In the genomic region with DNA sequence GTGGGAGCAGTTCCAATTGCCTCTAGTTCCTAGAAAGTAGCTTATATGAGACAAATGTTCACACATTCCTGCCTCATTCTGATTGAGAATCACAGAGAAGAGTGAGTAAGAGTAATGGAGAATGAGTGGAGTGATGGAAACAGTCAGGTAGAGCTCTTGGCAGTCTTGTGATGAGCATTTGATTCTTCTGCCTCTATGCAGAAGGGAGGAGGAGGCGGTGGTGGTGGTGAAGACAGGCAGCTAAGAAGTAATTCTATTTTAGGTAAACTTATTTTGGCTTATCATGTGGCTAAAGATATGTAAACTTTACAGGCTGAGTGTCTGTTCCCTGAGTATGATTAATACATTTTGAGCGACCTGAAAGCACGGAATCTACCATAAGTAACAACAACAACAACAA, we compare ENCODE assay signal across 25 mouse cellular contexts.
DNase-seq lines count a peak whose midpoint lies in the region; ATAC-seq lines count a peak whose summit lies in the region.
"Had no signal": no experiment of that assay in that cellular context is flagged by ENCODE, and none has a peak within 500 bp of the region (broad histone marks: within the 10 kb centered on the region; RNA-seq: fewer than 3 reads in every experiment).

No protein-coding gene starts in this region.

- intact Hi-C loops in left cerebral cortex, postnatal 4 days (cut with DNase I), result no loop called here

- no peak for DNase-seq in frontal cortex, postnatal 25 days (ENCODE audit: low spot score in 2 of 2)
- peak; percentile 9 for DNase-seq in left cerebral cortex, adult 11 months (ENCODE audit: low spot score)
- no peak for DNase-seq in left cerebral cortex, postnatal 4 days
- DNase-seq in right cerebral cortex, adult 18-20 months, result peak; percentile 31
- DNase-seq in right cerebral cortex, postnatal 25 days, result no peak
- no peak for DNase-seq in midbrain, embryonic 10.5 days (ENCODE audit: low spot score)
- DNase-seq: adrenal gland, adult 2 months; adrenal gland, postnatal 10 days; adrenal gland, postnatal 25 days; B cell, adult 2 months; cerebellum, adult 11-12 months; cerebellum, adult 2 months; cerebellum, adult 9-10 months; cerebellum, postnatal 10 days; cerebellum, postnatal 25 days had no signal

- H3K27ac ChIP-seq in midbrain, embryonic 10.5 days (replicated peaks), result no peak overlapping the region
- H3K27ac ChIP-seq: embryonic facial prominence, embryonic 10.5 days; embryonic facial prominence, embryonic 12.5 days; forebrain, embryonic 13.5 days; forebrain, embryonic 15.5 days had no signal

- no peak overlapping the region for H3K4me3 ChIP-seq in midbrain, embryonic 10.5 days
- H3K4me3 ChIP-seq: embryonic facial prominence, embryonic 10.5 days; embryonic facial prominence, embryonic 12.5 days; forebrain, embryonic 13.5 days; forebrain, embryonic 15.5 days had no signal

- 86% methylated on average over 3 of the region's 3 CpGs for WGBS in midbrain, embryonic 10.5 days

- H3K36me3 ChIP-seq in midbrain, embryonic 10.5 days, result no peaks in the 10 kb centered on the region
- H3K36me3 ChIP-seq: embryonic facial prominence, embryonic 10.5 days; embryonic facial prominence, embryonic 12.5 days; forebrain, embryonic 15.5 days; G1E had no signal

- no peaks in the 10 kb centered on the region for H3K4me1 ChIP-seq in midbrain, embryonic 10.5 days
- H3K4me1 ChIP-seq: embryonic facial prominence, embryonic 10.5 days; embryonic facial prominence, embryonic 12.5 days; forebrain, embryonic 13.5 days; forebrain, embryonic 15.5 days had no signal

- peak; percentile 98 for ATAC-seq in frontal cortex, adult (ENCODE audit: low TSS enrichment)
- ATAC-seq: activated CD4-positive, CD25-positive, alpha-beta regulatory T cell, adult 4 months; CD4-positive, CD25-positive, alpha-beta regulatory T cell, adult 4 months; forebrain, embryonic 13.5 days; forebrain, embryonic 15.5 days; Patski had no signal

- H3K9me3 ChIP-seq in midbrain, embryonic 10.5 days (replicated peaks), result no peaks in the 10 kb centered on the region
- H3K9me3 ChIP-seq: embryonic facial prominence, embryonic 10.5 days; embryonic facial prominence, embryonic 12.5 days; forebrain, embryonic 13.5 days; forebrain, embryonic 15.5 days had no signal

- H3K27me3 ChIP-seq in midbrain, embryonic 10.5 days (ENCODE audit: low read depth, poor library complexity, severe bottlenecking), result no peaks in the 10 kb centered on the region
- H3K27me3 ChIP-seq: CH12.LX; embryonic facial prominence, embryonic 12.5 days; forebrain, embryonic 13.5 days; forebrain, embryonic 15.5 days; Patski had no signal

Comparison
In these comparisons a context has a peak if more than half of its experiments do, and no peak if none do; other contexts are left out.
1. DNase-seq: peak in left cerebral cortex, adult 11 months (single experiment) and right cerebral cortex, adult 18-20 months (single experiment); none in frontal cortex, postnatal 25 days (0 of 2), left cerebral cortex, postnatal 4 days (single experiment), right cerebral cortex, postnatal 25 days (single experiment) and midbrain, embryonic 10.5 days (single experiment).